Mouse (Mus musculus): Measurements from ENCODE around the gene Cdk4.

Cdk4 gene

GRCm38 (mm10) chr10:127099191-127099590 lies 35.9 kb downstream of the Cdk4 start:
- in situ Hi-C loops (cut with MseI, MboI): no loop called here

- in situ Hi-C loops (cut with MseI, MboI): no loop called here
Measured at GRCm38 (mm10) chr10:127099868-127100267, 36.5 kb downstream of the Cdk4 start.

- in situ Hi-C loops (cut with MseI, MboI): no loop called here
Measured at GRCm38 (mm10) chr10:127100414-127100813, 37.1 kb downstream of the Cdk4 start.

- in situ Hi-C loops (cut with MseI, MboI): no loop called here
Measured at GRCm38 (mm10) chr10:127101151-127101550, 37.8 kb downstream of the Cdk4 start.

DNA sequence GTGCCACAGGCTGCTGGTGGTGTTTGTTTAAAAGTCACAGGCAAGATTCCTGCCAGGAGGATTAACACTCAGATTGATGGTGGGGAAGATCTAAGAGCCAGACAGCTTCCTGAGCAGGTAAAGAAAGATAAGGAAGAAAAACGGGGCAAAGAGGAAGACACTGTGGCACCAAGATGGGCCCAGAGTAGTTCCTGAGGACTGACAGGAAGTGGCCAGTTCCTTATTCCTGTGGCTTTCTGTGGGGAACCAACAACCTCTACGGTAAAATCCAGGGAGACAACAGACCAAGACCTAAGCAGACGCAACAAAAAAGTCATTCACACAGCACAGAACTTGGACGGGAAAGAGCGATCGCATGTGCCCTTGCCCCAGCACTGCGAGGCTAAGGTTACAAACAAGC lies 40.3 kb downstream of the Cdk4 start:
- in situ Hi-C loops (cut with MseI, MboI): no loop called here

GRCm38 (mm10) chr10:127107563-127108261 lies 44.4 kb downstream of the Cdk4 start:
- in situ Hi-C loops (cut with MseI, MboI): no loop called here

- in situ Hi-C loops (cut with MseI, MboI): no loop called here
Measured at GRCm38 (mm10) chr10:127108262-127108583, 44.9 kb downstream of the Cdk4 start.

DNA sequence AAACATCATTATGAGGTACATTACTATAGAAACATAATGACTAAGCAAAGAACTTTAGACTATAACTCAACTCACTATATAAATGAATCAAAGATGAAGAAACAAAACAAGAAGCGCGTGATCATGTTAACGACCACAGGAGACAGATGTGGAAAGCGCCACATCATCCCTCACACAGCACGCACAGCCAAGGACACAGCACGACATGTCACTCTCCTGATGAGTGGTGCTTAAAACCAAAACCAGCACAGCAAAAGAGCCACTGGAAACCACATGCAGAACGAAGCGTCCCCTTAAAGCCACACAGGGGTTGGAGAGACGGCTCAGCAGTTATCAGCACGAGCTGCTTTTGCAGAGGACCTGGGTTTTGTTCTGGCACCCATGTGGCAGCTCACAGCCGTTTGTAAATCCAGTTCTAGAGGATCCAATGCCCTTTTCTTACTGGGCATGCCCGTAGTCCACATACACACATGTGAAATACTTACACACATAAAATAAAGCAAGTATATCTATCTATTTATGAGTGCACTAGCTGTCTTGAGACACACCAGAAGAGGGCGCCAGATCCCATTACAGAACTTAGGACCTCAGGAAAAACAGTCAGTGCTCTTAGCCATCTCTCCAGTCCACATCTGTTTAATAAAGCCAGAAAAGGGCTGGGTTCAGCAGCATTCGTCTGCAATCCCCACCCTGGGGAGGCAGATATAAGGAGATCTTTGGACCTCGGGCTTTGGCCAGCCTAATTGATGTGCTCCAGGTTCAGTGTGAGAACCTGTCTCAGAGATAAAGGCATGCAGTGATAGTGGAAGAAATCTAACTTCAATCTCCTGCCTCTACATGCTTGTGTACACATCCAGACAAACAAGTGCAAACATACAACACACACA lies 47.9 kb downstream of the Cdk4 start:
- in situ Hi-C loops (cut with MseI, MboI): no loop called here

DNA sequence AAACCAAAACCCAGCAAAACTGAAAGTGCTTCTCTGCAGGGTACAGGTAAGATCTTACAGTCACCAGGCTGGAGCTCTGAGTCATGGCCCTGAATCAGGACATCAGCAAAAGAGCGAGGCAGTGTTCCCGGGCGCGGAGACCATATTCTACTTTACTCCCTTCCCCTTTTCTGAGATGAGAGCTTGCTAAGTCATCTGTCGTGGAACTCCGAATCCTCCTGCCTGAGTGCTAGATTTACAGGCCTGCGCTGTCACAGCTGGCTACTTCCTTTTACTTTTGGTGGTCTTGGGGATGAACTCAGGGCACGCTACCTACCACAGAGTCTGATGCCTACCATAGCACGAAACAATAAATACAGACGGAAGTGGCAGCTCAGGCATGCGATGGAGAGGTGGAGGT lies 51.1 kb downstream of the Cdk4 start:
- in situ Hi-C loops (cut with MseI, MboI): no loop called here

DNA sequence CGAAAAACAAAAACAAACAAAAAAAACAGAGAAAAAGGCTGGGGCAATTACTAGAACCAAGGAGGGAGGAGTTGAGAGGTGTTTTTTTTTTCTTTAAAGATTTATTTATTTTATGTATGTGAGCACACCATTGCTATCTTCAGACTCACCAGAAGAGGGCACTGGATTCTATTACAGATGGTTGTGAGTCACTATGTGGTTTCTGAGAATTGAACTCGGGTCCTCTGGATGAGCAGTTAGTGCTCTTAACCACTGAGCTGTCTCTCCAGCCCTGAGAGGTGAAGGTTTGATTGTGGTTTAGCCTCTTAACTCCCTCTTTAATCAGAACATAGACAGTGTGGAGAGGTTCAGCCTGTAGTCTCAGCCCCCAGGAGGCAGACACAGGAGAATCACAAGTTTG lies 51.7 kb downstream of the Cdk4 start:
- in situ Hi-C loops (cut with MseI, MboI): no loop called here
